Mouse (Mus musculus): ENCODE measurements at regions not wholly inside any gene's neighbourhood (a gene's known extent, or its start where the extent isn't known, plus 50 kb on each side); places are given as distances from the start of the nearest gene placed in this dataset.

DNA sequence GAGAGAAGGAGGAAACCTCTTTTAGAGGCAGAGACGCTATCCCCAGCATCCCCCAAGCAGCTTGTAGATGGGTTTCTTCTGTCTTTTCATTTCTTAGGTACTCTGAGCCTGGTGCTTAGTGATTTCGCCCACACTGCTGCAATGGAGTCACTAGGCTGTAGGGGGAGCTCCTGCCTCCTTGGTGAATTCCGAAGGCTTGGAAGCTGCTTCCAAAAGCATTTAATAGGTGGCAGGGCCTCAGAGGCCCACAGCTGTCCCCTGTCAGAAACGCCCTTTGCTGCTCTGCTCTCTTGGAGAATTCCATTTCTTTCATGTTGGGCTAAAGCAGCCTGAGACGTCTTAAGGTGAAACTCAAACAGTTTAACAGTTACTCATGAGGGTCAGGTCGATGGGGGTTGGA, 160.4 kb upstream of the Esrrg start:
- Histone ChIP-seq H3K79me2 (replicated peaks; ENCODE audit: control insufficient read depth, extremely low read depth, insufficient read depth, poor library complexity, severe bottlenecking) (no peaks in the 10 kb centered on the region), H3K4me2 (ENCODE audit: insufficient read depth, low read depth, poor library complexity, severe bottlenecking) (peak overlapping the region; percentile 25; the same call in 1 of the 2 replicates), H3K4me3 (replicated peaks in 1 of 3; ENCODE audit: low read depth in 2 of 3, low read length in 2 of 3, poor library complexity in 1 of 3) (no peak overlapping the region), H3K9ac (ENCODE audit: insufficient read depth, low read depth) (no peak overlapping the region), H3K9me3 (replicated peaks; ENCODE audit: low read length) (no peaks in the 10 kb centered on the region), H3K4me1 (ENCODE audit: control insufficient read depth in 1 of 2, insufficient read depth in 2 of 2) (peaks cover 0 to 7% of the 10 kb centered on the region in 2 experiments; a peak in 2 of 4 replicates), H3K36me3 (replicated peaks in 1 of 2; ENCODE audit: control insufficient read depth in 1 of 2, insufficient read depth in 1 of 2, low read length in 1 of 2) (no peaks in the 10 kb centered on the region), H3K27me3 (replicated peaks) (no peaks in the 10 kb centered on the region), H3K27ac (ENCODE audit: insufficient read depth, low read depth) (no peak overlapping the region)
- dilution Hi-C loops (cut with MboI; ENCODE audit: extremely low pct_ligation_motif_present, extremely low pct_unique_long_range_greater_than_20kb, low sequenced_read_pairs), result no loop called here
- DNase-seq (ENCODE audit: extremely low read depth), result peak; percentile 55
- TF ChIP-seq SMC3 (IDR thresholded peaks at IDR 0.05; ENCODE audit: low read depth, low read length) (peak; percentile 19; the same call in 1 of the 2 replicates), UBTF (IDR thresholded peaks at IDR 0.05; ENCODE audit: low read depth, low read length) (no peak), NRF1 (IDR thresholded peaks at IDR 0.05; ENCODE audit: low read depth, low read length) (no peak), RAD21 (IDR thresholded peaks at IDR 0.05; ENCODE audit: low read depth, low read length) (peak; percentile 49), CTCF (conservative IDR thresholded peaks at IDR 0.05 in 1 of 2, IDR thresholded peaks at IDR 0.05 in 1 of 2; ENCODE audit: low read depth in 2 of 2, low read length in 2 of 2) (peak; percentile 19 to 54; a peak in 2 of 4 replicates)
- in situ Hi-C loops (cut with MboI; ENCODE audit: low pct_ligation_motif_present, low pct_unique_long_range_greater_than_20kb, low sequenced_read_pairs), result no loop called here

- no peaks in the 10 kb centered on the region for H3K27me3 ChIP-seq (replicated peaks)
- H3K79me2 ChIP-seq (replicated peaks; ENCODE audit: control insufficient read depth, extremely low read depth, insufficient read depth, poor library complexity, severe bottlenecking), result no peaks in the 10 kb centered on the region
- no peaks in the 10 kb centered on the region for H3K36me3 ChIP-seq (replicated peaks in 1 of 2; ENCODE audit: control insufficient read depth in 1 of 2, insufficient read depth in 1 of 2, low read length in 1 of 2)
- dilution Hi-C loops (cut with MboI; ENCODE audit: extremely low pct_ligation_motif_present, extremely low pct_unique_long_range_greater_than_20kb, low sequenced_read_pairs) (no loop called here), in situ Hi-C loops (cut with MboI; ENCODE audit: low pct_ligation_motif_present, low pct_unique_long_range_greater_than_20kb, low sequenced_read_pairs) (no loop called here)
- no peak overlapping the region for H3K4me2 ChIP-seq (ENCODE audit: insufficient read depth, low read depth, poor library complexity, severe bottlenecking)
- H3K4me3 ChIP-seq (replicated peaks in 1 of 3; ENCODE audit: low read depth in 2 of 3, low read length in 2 of 3, poor library complexity in 1 of 3), result no peak overlapping the region
- no peak overlapping the region for H3K9ac ChIP-seq (ENCODE audit: insufficient read depth, low read depth)
- no peak overlapping the region for H3K27ac ChIP-seq (ENCODE audit: insufficient read depth, low read depth)
- no peak for DNase-seq (ENCODE audit: extremely low read depth)
- peaks cover 0 to 7% of the 10 kb centered on the region in 2 experiments; a peak in 2 of 4 replicates for H3K4me1 ChIP-seq (ENCODE audit: control insufficient read depth in 1 of 2, insufficient read depth in 2 of 2)
- TF ChIP-seq EP300 (IDR thresholded peaks at IDR 0.05; ENCODE audit: low read length) (no peak), NELFE (IDR thresholded peaks at IDR 0.05; ENCODE audit: low read depth, low read length) (no peak), SIN3A (IDR thresholded peaks at IDR 0.05; ENCODE audit: low read length) (no peak), ETS1 (conservative IDR thresholded peaks at IDR 0.05; ENCODE audit: low read depth, low read length) (no peak), USF1 (IDR thresholded peaks at IDR 0.05; ENCODE audit: low read depth, low read length) (no peak), JUND (conservative IDR thresholded peaks at IDR 0.05; ENCODE audit: low read depth, low read length) (no peak), HCFC1 (IDR thresholded peaks at IDR 0.05; ENCODE audit: low read depth, low read length) (no peak), ZC3H11A (IDR thresholded peaks at IDR 0.05; ENCODE audit: low read depth, low read length) (no peak)
- no peaks in the 10 kb centered on the region for H3K9me3 ChIP-seq (replicated peaks; ENCODE audit: low read length)
These were observed 158.5 kb upstream of the Esrrg start for GRCm38 (mm10) chr1:187450106-187450505.

GRCm38 (mm10) chr1:187452189-187452588, 156.4 kb upstream of the Esrrg start:
- no peak overlapping the region for H3K9ac ChIP-seq (ENCODE audit: insufficient read depth, low read depth)
- no peak overlapping the region for H3K4me3 ChIP-seq (replicated peaks in 1 of 3; ENCODE audit: low read depth in 2 of 3, low read length in 2 of 3, poor library complexity in 1 of 3)
- DNase-seq (ENCODE audit: extremely low read depth), result peak; percentile 52
- in situ Hi-C loops (cut with MboI; ENCODE audit: low pct_ligation_motif_present, low pct_unique_long_range_greater_than_20kb, low sequenced_read_pairs), result no loop called here
- H3K79me2 ChIP-seq (replicated peaks; ENCODE audit: control insufficient read depth, extremely low read depth, insufficient read depth, poor library complexity, severe bottlenecking), result no peaks in the 10 kb centered on the region
- peaks cover 0 to 7% of the 10 kb centered on the region in 2 experiments; a peak in 2 of 4 replicates for H3K4me1 ChIP-seq (ENCODE audit: control insufficient read depth in 1 of 2, insufficient read depth in 2 of 2)
- dilution Hi-C loops (cut with MboI; ENCODE audit: extremely low pct_ligation_motif_present, extremely low pct_unique_long_range_greater_than_20kb, low sequenced_read_pairs), result no loop called here
- no peaks in the 10 kb centered on the region for H3K36me3 ChIP-seq (replicated peaks in 1 of 2; ENCODE audit: control insufficient read depth in 1 of 2, insufficient read depth in 1 of 2, low read length in 1 of 2)
- no peaks in the 10 kb centered on the region for H3K9me3 ChIP-seq (replicated peaks; ENCODE audit: low read length)
- TF ChIP-seq CTCF (conservative IDR thresholded peaks at IDR 0.05 in 1 of 2, IDR thresholded peaks at IDR 0.05 in 1 of 2; ENCODE audit: low read depth in 2 of 2, low read length in 2 of 2), result peak; percentile 55 to 67; a peak in 3 of 4 replicates
- TF ChIP-seq UBTF (IDR thresholded peaks at IDR 0.05; ENCODE audit: low read depth, low read length), result no peak
- no peak for TF ChIP-seq JUN (IDR thresholded peaks at IDR 0.05; ENCODE audit: insufficient read depth, low read depth, low read length)
- no peak for TF ChIP-seq MAZ (IDR thresholded peaks at IDR 0.05; ENCODE audit: low read depth, low read length)
- TF ChIP-seq SMC3 (IDR thresholded peaks at IDR 0.05; ENCODE audit: low read depth, low read length), result peak; percentile 46
- TF ChIP-seq MAFK (IDR thresholded peaks at IDR 0.05; ENCODE audit: insufficient replicate concordance, low read length), result no peak
- TF ChIP-seq ETS1 (conservative IDR thresholded peaks at IDR 0.05; ENCODE audit: low read depth, low read length), result no peak
- TF ChIP-seq RAD21 (IDR thresholded peaks at IDR 0.05; ENCODE audit: low read depth, low read length), result peak; percentile 11
- no peak for TF ChIP-seq USF2 (conservative IDR thresholded peaks at IDR 0.05; ENCODE audit: low read depth, low read length)
- no peak overlapping the region for H3K27ac ChIP-seq (ENCODE audit: insufficient read depth, low read depth)
- no peak overlapping the region for H3K4me2 ChIP-seq (ENCODE audit: insufficient read depth, low read depth, poor library complexity, severe bottlenecking)
- H3K27me3 ChIP-seq (replicated peaks), result no peaks in the 10 kb centered on the region

All from CH12.LX (cell line).